Mouse (Mus musculus): ENCODE data around the gene Olfr317. TPM values are rescaled to one million over a fixed set of nuclear protein-coding genes. Genes with fewer than 3 reads are reported as not detected.
"Not testable (repeated sequence)": the region's sequence is repeated elsewhere in the genome, so short reads cannot be mapped to it uniquely, and the experiment has no call there.

Gene Olfr317
- polyA plus RNA-seq, 1 experiment from 2014 or later: not detected

- not testable (repeated sequence) for H3K4me1 ChIP-seq (replicated peaks; ENCODE audit: control insufficient read depth, insufficient read depth, low read length); ATAC-seq (ENCODE audit: low FRiP score); DNase-seq (ENCODE audit: low spot score); H3K4me3 ChIP-seq (ENCODE audit: low read depth, low read length); H3K9me3 ChIP-seq (ENCODE audit: control insufficient read depth, low read length); H3K9ac ChIP-seq (ENCODE audit: low read depth, low read length); H3K27ac ChIP-seq (ENCODE audit: low read depth, low read length); H3K27me3 ChIP-seq (ENCODE audit: control insufficient read depth, insufficient read depth, low read length); H3K4me2 ChIP-seq (replicated peaks; ENCODE audit: low read depth, low read length); H3K36me3 ChIP-seq (ENCODE audit: control insufficient read depth, insufficient read depth, low read length)
- 73% methylated on average over 6 of the region's 6 CpGs for WGBS
These were observed 10.9 kb downstream of the Olfr317 start for GRCm38 (mm10) chr11:58727896-58728650.

DNA sequence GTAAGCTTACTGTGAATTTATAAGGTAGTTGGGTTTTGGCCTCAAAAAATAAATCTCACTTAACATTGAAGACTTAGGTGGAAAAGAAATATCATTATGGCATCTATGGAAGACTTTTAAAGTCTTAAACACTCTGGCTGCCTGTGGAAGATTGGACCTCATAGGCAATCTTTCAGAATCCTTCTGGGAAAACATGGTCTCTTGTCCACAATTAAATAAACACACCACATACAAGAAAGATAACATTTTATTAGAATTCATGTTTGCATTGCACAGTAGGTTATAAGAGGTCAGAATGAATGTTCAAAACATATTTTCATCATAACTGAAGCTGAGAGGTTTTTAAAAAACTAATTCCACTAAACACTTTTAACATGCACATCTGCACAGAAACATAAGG is 15.1 kb downstream of the Olfr317 start, which contains the start of gene Olfr318:
Gene Olfr318, minus strand, starts transcription at position 101 of the 400 bp plus-strand sequence.
- DNase-seq (ENCODE audit: low spot score): no peak
- no peak within 1 kb of the TSS for H3K4me3 ChIP-seq (ENCODE audit: low read depth, low read length)
- no peaks in the 10 kb centered on the region for H3K4me1 ChIP-seq (replicated peaks; ENCODE audit: control insufficient read depth, insufficient read depth, low read length)
- H3K9ac ChIP-seq (ENCODE audit: low read depth, low read length): no peak within 1 kb of the TSS
- no peak within 1 kb of the TSS for H3K27ac ChIP-seq (ENCODE audit: low read depth, low read length)
- H3K4me2 ChIP-seq (replicated peaks; ENCODE audit: low read depth, low read length): no peak within 1 kb of the TSS
- no peaks in the 10 kb centered on the region for H3K9me3 ChIP-seq (ENCODE audit: control insufficient read depth, low read length)
- no peaks in the 10 kb centered on the region for H3K27me3 ChIP-seq (ENCODE audit: control insufficient read depth, insufficient read depth, low read length)
- no peaks in the 10 kb centered on the region for H3K36me3 ChIP-seq (ENCODE audit: control insufficient read depth, insufficient read depth, low read length)
- no peak for ATAC-seq (ENCODE audit: low FRiP score)

DNA sequence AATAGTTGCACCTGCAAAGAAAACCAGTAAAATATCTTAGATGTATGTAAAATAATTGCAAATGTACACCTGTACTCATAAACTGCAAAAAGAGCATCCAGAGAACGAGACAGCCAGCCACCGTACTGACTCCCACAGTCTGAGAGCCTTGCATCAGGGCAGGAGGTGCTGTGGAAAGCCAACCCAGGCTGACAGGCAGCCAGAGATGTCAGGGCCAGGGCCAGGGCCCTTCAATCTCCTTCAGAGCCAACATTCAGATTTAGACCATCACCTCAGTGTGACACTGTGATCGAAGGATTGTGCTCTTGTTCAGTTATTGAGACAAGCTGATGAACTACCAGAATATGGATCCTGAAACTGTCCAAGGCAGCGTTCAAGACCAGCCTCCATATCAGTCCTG is 19.3 kb downstream of the Olfr317 start:
- no peak for DNase-seq (ENCODE audit: low spot score)
- Histone ChIP-seq H3K9me3 (ENCODE audit: control insufficient read depth, low read length) (no peaks in the 10 kb centered on the region), H3K27ac (ENCODE audit: low read depth, low read length) (no peak overlapping the region), H3K9ac (ENCODE audit: low read depth, low read length) (no peak overlapping the region), H3K36me3 (ENCODE audit: control insufficient read depth, insufficient read depth, low read length) (no peaks in the 10 kb centered on the region), H3K4me3 (ENCODE audit: low read depth, low read length) (no peak overlapping the region), H3K4me2 (replicated peaks; ENCODE audit: low read depth, low read length) (no peak overlapping the region), H3K27me3 (ENCODE audit: control insufficient read depth, insufficient read depth, low read length) (no peaks in the 10 kb centered on the region), H3K4me1 (replicated peaks; ENCODE audit: control insufficient read depth, insufficient read depth, low read length) (no peaks in the 10 kb centered on the region)
- ATAC-seq (ENCODE audit: low FRiP score): no peak
- 85% methylated on average over 4 of the region's 4 CpGs for WGBS

DNA sequence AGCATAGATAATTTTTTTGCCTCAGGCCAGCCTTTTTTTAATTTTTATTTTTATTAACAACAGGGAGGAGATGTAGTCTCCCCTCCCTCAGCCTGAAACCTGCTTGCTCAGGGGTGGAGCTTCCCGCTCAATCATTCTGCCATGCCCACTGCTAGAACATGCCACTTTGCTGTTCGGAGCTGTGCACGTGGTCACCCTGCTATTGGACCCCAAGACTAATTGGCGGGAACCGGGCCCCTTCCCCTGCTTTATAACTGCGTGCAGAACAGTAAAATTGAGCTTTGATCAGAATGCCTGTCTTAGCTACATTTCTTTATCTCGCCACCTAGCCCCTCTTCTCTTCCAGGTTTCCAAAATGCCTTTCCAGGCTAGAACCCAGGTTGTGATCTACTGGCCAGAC is 21.3 kb downstream of the Olfr317 start:
- not testable (repeated sequence) for H3K9ac ChIP-seq (ENCODE audit: low read depth, low read length); H3K36me3 ChIP-seq (ENCODE audit: control insufficient read depth, insufficient read depth, low read length); H3K27me3 ChIP-seq (ENCODE audit: control insufficient read depth, insufficient read depth, low read length); H3K4me3 ChIP-seq (ENCODE audit: low read depth, low read length); ATAC-seq (ENCODE audit: low FRiP score); H3K9me3 ChIP-seq (ENCODE audit: control insufficient read depth, low read length); H3K4me1 ChIP-seq (replicated peaks; ENCODE audit: control insufficient read depth, insufficient read depth, low read length); H3K27ac ChIP-seq (ENCODE audit: low read depth, low read length); H3K4me2 ChIP-seq (replicated peaks; ENCODE audit: low read depth, low read length); DNase-seq (ENCODE audit: low spot score)
- 89% methylated on average over 6 of the region's 7 CpGs for WGBS

GRCm38 (mm10) chr11:58709086-58709485 is 29.9 kb downstream of the Olfr317 start:
- no peaks in the 10 kb centered on the region for H3K27me3 ChIP-seq (ENCODE audit: control insufficient read depth, insufficient read depth, low read length)
- H3K27ac ChIP-seq (ENCODE audit: low read depth, low read length): no peak overlapping the region
- H3K4me3 ChIP-seq (ENCODE audit: low read depth, low read length): no peak overlapping the region
- no peak for ATAC-seq (ENCODE audit: low FRiP score)
- no peak overlapping the region for H3K9ac ChIP-seq (ENCODE audit: low read depth, low read length)
- H3K36me3 ChIP-seq (ENCODE audit: control insufficient read depth, insufficient read depth, low read length): no peaks in the 10 kb centered on the region
- H3K4me1 ChIP-seq (replicated peaks; ENCODE audit: control insufficient read depth, insufficient read depth, low read length): no peaks in the 10 kb centered on the region
- no peak for DNase-seq (ENCODE audit: low spot score)
- no peaks in the 10 kb centered on the region for H3K9me3 ChIP-seq (ENCODE audit: control insufficient read depth, low read length)
- WGBS: 86% methylated on average over 11 of the region's 11 CpGs
- H3K4me2 ChIP-seq (replicated peaks; ENCODE audit: low read depth, low read length): no peak overlapping the region

DNA sequence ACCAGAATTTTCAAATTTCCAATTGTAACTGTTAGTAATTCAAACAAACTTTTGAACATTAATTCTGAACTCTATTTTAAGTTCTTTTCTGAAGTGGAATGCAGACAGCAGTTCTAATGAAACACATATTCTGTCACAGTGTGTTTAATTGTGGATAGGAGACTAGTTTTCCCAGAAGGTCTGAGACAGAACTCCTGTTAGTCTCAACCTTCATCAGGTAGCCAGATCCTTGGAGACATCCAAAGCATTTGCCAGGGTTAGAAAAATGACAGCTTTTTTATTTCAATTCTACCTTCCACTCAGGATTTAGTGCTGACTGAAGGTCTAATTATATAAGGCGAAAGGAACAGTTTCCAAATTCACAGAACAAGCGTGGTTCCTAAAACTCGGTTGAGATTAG is 40.1 kb downstream of the Olfr317 start, which contains the start of gene Olfr319:
Gene Olfr319, plus strand, starts transcription at position 301 of the 400 bp plus-strand sequence.
- Histone ChIP-seq H3K9me3 (ENCODE audit: control insufficient read depth, low read length) (no peaks in the 10 kb centered on the region), H3K4me3 (ENCODE audit: low read depth, low read length) (no peak within 1 kb of the TSS), H3K4me1 (replicated peaks; ENCODE audit: control insufficient read depth, insufficient read depth, low read length) (no peaks in the 10 kb centered on the region), H3K36me3 (ENCODE audit: control insufficient read depth, insufficient read depth, low read length) (no peaks in the 10 kb centered on the region), H3K9ac (ENCODE audit: low read depth, low read length) (no peak within 1 kb of the TSS), H3K4me2 (replicated peaks; ENCODE audit: low read depth, low read length) (no peak within 1 kb of the TSS), H3K27me3 (ENCODE audit: control insufficient read depth, insufficient read depth, low read length) (no peaks in the 10 kb centered on the region), H3K27ac (ENCODE audit: low read depth, low read length) (no peak within 1 kb of the TSS)
- ATAC-seq (ENCODE audit: low FRiP score): no peak
- no peak for DNase-seq (ENCODE audit: low spot score)
- WGBS: 91% methylated on average over 3 of the region's 3 CpGs

Other genes starting within 250 kb of the Olfr317 start
- not detected in 2 replicates for gene Olfr332, start 246.7 kb downstream of the Olfr317 start, polyA plus RNA-seq (2014; fragmentation: Nextera tagmentation; extraction: Ambion mirVana)
- not detected in 2 replicates for gene Olfr331, start 236.6 kb downstream of the Olfr317 start, polyA plus RNA-seq (2014; fragmentation: Nextera tagmentation; extraction: Ambion mirVana)
- not detected in 2 replicates for gene Olfr330, start 204.4 kb downstream of the Olfr317 start, polyA plus RNA-seq (2014; fragmentation: Nextera tagmentation; extraction: Ambion mirVana)
- not detected in 2 replicates for gene Olfr329-ps, start 192.8 kb downstream of the Olfr317 start, polyA plus RNA-seq (2014; fragmentation: Nextera tagmentation; extraction: Ambion mirVana)
- gene Olfr328, start 183.6 kb downstream of the Olfr317 start, polyA plus RNA-seq (2014; fragmentation: Nextera tagmentation; extraction: Ambion mirVana): 0.09 TPM in 1 of 2 replicates, not detected in the other
- not detected in 2 replicates for gene Olfr224, start 168.7 kb downstream of the Olfr317 start, polyA plus RNA-seq (2014; fragmentation: Nextera tagmentation; extraction: Ambion mirVana)
- not detected in 2 replicates for gene Olfr325, start 161.5 kb downstream of the Olfr317 start, polyA plus RNA-seq (2014; fragmentation: Nextera tagmentation; extraction: Ambion mirVana)
- not detected in 2 replicates for gene Olfr324, start 144.1 kb downstream of the Olfr317 start, polyA plus RNA-seq (2014; fragmentation: Nextera tagmentation; extraction: Ambion mirVana)
- gene 2210407C18Rik, start 123.1 kb downstream of the Olfr317 start, polyA plus RNA-seq (2014; fragmentation: Nextera tagmentation; extraction: Ambion mirVana): not detected in 2 replicates
- gene Olfr323, start 108.7 kb downstream of the Olfr317 start, polyA plus RNA-seq (2014; fragmentation: Nextera tagmentation; extraction: Ambion mirVana): not detected in 2 replicates
- 0.27 and 0.62 TPM in 2 replicates for gene Trim58, start 98.7 kb downstream of the Olfr317 start, polyA plus RNA-seq (2014; fragmentation: Nextera tagmentation; extraction: Ambion mirVana)
- gene Olfr322, start 80.4 kb downstream of the Olfr317 start, polyA plus RNA-seq (2014; fragmentation: Nextera tagmentation; extraction: Ambion mirVana): not detected in 2 replicates
- not detected in 2 replicates for gene Olfr320, start 58.1 kb downstream of the Olfr317 start, polyA plus RNA-seq (2014; fragmentation: Nextera tagmentation; extraction: Ambion mirVana)
- gene Olfr319, start 40.0 kb downstream of the Olfr317 start, polyA plus RNA-seq (2014; fragmentation: Nextera tagmentation; extraction: Ambion mirVana): not detected in 2 replicates
- not detected in 2 replicates for gene Olfr318, start 15.2 kb downstream of the Olfr317 start, polyA plus RNA-seq (2014; fragmentation: Nextera tagmentation; extraction: Ambion mirVana)
- not detected in 2 replicates for gene Olfr316, start 13.5 kb upstream of the Olfr317 start, polyA plus RNA-seq (2014; fragmentation: Nextera tagmentation; extraction: Ambion mirVana)
- gene Olfr315, start 34.0 kb upstream of the Olfr317 start, polyA plus RNA-seq (2014; fragmentation: Nextera tagmentation; extraction: Ambion mirVana): not detected in 2 replicates
- not detected in 2 replicates for gene Olfr314, start 43.7 kb upstream of the Olfr317 start, polyA plus RNA-seq (2014; fragmentation: Nextera tagmentation; extraction: Ambion mirVana)
- 8.2 and 10.1 TPM in 2 replicates for gene Fam183b, start 62.7 kb upstream of the Olfr317 start, polyA plus RNA-seq (2014; fragmentation: Nextera tagmentation; extraction: Ambion mirVana)
- gene Olfr313, start 75.8 kb upstream of the Olfr317 start, polyA plus RNA-seq (2014; fragmentation: Nextera tagmentation; extraction: Ambion mirVana): not detected in 2 replicates
- 0.05 TPM in 1 of 2 replicates, not detected in the other for gene Olfr312, start 90.0 kb upstream of the Olfr317 start, polyA plus RNA-seq (2014; fragmentation: Nextera tagmentation; extraction: Ambion mirVana)
- gene Olfr311, start 100.0 kb upstream of the Olfr317 start, polyA plus RNA-seq (2014; fragmentation: Nextera tagmentation; extraction: Ambion mirVana): not detected in 2 replicates
- 16.1 and 16.6 TPM in 2 replicates for gene Gm12258, start 107.9 kb upstream of the Olfr317 start, polyA plus RNA-seq (2014; fragmentation: Nextera tagmentation; extraction: Ambion mirVana)
- gene 2810021J22Rik, start 128.0 kb upstream of the Olfr317 start, polyA plus RNA-seq (2014; fragmentation: Nextera tagmentation; extraction: Ambion mirVana): 11.4 and 11.9 TPM in 2 replicates
- 6.5 and 7.5 TPM in 2 replicates for gene Zfp39, start 165.0 kb upstream of the Olfr317 start, polyA plus RNA-seq (2014; fragmentation: Nextera tagmentation; extraction: Ambion mirVana)
- not detected in 2 replicates for gene Btnl10, start 178.7 kb upstream of the Olfr317 start, polyA plus RNA-seq (2014; fragmentation: Nextera tagmentation; extraction: Ambion mirVana)
- gene Rnf187, start 199.7 kb upstream of the Olfr317 start, polyA plus RNA-seq (2014; fragmentation: Nextera tagmentation; extraction: Ambion mirVana): 395 and 419 TPM in 2 replicates
- 108 and 114 TPM in 2 replicates for gene Hist3h2ba, start 209.7 kb upstream of the Olfr317 start, polyA plus RNA-seq (2014; fragmentation: Nextera tagmentation; extraction: Ambion mirVana)
- gene Hist3h2a, start 215.5 kb upstream of the Olfr317 start, polyA plus RNA-seq (2014; fragmentation: Nextera tagmentation; extraction: Ambion mirVana): 71.2 and 75.2 TPM in 2 replicates
- 0.36 and 0.73 TPM in 2 replicates for gene Trim17, start 215.5 kb upstream of the Olfr317 start, polyA plus RNA-seq (2014; fragmentation: Nextera tagmentation; extraction: Ambion mirVana)
- 15.7 and 18.2 TPM in 2 replicates for gene Trim11, start 238.9 kb upstream of the Olfr317 start, polyA plus RNA-seq (2014; fragmentation: Nextera tagmentation; extraction: Ambion mirVana)

Data from hindbrain, embryonic 11.5 days (tissue).